19 mouse cellular contexts compared by ENCODE assay signal in the genomic region with DNA sequence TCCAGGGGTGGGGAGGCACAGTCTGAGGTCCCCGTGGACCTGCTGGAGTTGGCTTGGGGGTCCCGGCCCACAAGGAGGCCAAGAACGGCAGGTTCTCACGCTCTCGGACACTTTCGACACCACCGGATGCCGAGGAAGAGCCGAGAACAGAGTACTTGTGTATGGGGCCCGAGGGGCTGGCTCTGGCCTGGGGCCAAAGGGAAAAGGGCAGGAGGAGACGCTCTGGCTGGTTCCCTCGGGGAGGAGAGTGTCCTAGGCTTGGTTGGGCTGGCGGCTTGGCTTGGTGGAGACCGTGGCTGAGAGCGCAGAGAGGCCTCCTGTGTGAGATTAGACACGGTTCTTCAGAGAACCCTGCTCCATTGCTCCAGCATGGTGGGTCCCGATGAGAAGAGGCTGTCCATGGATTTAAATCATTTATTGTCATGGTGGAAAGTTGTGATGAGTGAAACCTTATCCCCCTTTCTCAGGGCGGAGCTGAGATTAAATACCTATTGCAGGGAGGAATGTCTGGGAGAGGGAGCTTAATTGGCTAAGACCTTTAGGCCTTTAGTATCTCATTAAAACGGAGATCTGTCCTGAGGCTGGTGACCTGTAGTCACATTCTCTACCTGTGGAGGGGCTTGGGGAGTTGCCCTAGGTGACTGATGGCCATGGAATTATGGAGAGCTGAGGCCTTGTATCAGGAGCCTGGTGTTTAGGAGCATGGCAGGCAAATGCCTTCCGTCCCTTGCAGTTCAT.
DNase-seq lines count a peak whose midpoint lies in the region; ATAC-seq lines count a peak whose summit lies in the region.
"Had no signal": no experiment of that assay in that cellular context is flagged by ENCODE, and none has a peak within 500 bp of the region (broad histone marks: within the 10 kb centered on the region; RNA-seq: fewer than 3 reads in every experiment).

No protein-coding gene starts in this region.

- intact Hi-C loops in heart, postnatal 36 days (cut with DNase I): no loop called here

- DNase-seq in heart, postnatal 4 days: peak; percentile 31
- no peak for DNase-seq in heart, postnatal 36 days
- DNase-seq in midbrain, embryonic 10.5 days (ENCODE audit: low spot score): no peak
- no peak for DNase-seq in midbrain, embryonic 14.5 days
- DNase-seq in R1 (ENCODE audit: low read depth, low spot score): peak; percentile 87
- DNase-seq in thymus, postnatal 36 days: no peak
- DNase-seq: adrenal gland, adult 2 months; cerebellum, adult 8-10 months; lung, postnatal 36 days; right cerebral cortex, postnatal 14 days; thymus, postnatal 14 days had no signal

- ATAC-seq in midbrain, embryonic 14.5 days (ENCODE audit: low FRiP score, low TSS enrichment): no peak
- peak; percentile 29; the same call in 1 of the 2 replicates for ATAC-seq in stomach, embryonic 16.5 days (ENCODE audit: insufficient read depth, low FRiP score)
- ATAC-seq: forebrain, embryonic 16.5 days; intestine, embryonic 15.5 days; liver, embryonic 12.5 days; midbrain, embryonic 13.5 days; Patski had no signal

- H3K9me3 ChIP-seq in midbrain, embryonic 10.5 days (replicated peaks): 0 out of 2 replicates have a peak, but pooled peaks cover 3% of the 10 kb centered on the region
- no peaks in the 10 kb centered on the region for H3K9me3 ChIP-seq in midbrain, embryonic 14.5 days (ENCODE audit: control insufficient read depth, low read length)
- H3K9me3 ChIP-seq in stomach, embryonic 16.5 days (replicated peaks; ENCODE audit: control insufficient read depth, low read length): no peaks in the 10 kb centered on the region
- H3K9me3 ChIP-seq: heart, embryonic 13.5 days; hindbrain, embryonic 12.5 days; intestine, embryonic 15.5 days; liver, embryonic 12.5 days; midbrain, embryonic 13.5 days had no signal

- no peaks in the 10 kb centered on the region; the same call in 1 of the 2 replicates for H3K27me3 ChIP-seq in midbrain, embryonic 10.5 days (ENCODE audit: low read depth, poor library complexity, severe bottlenecking)
- no peaks in the 10 kb centered on the region for H3K27me3 ChIP-seq in midbrain, embryonic 14.5 days (ENCODE audit: control insufficient read depth, insufficient read depth, low read length)
- no peaks in the 10 kb centered on the region for H3K27me3 ChIP-seq in stomach, embryonic 16.5 days (ENCODE audit: control insufficient read depth, insufficient read depth, low read length)
- H3K27me3 ChIP-seq: heart, embryonic 13.5 days; hindbrain, embryonic 12.5 days; intestine, embryonic 15.5 days; Patski had no signal

- H3K4me1 ChIP-seq in midbrain, embryonic 10.5 days: peaks cover 38% of the 10 kb centered on the region
- H3K4me1 ChIP-seq in midbrain, embryonic 14.5 days (ENCODE audit: control insufficient read depth, insufficient read depth, low read length): peaks cover 26% of the 10 kb centered on the region
- peaks cover 4% of the 10 kb centered on the region; the same call in 1 of the 2 replicates for H3K4me1 ChIP-seq in stomach, embryonic 16.5 days (ENCODE audit: control insufficient read depth, insufficient read depth, low read length)
- H3K4me1 ChIP-seq: liver, embryonic 12.5 days had no signal

- whole genome bisulfite sequencing in midbrain, embryonic 10.5 days: 88% methylated on average over 20 of the region's 20 CpGs
- WGBS in midbrain, embryonic 14.5 days: 83% methylated on average over 20 of the region's 20 CpGs
- WGBS in stomach, embryonic 16.5 days: 78% methylated on average over 20 of the region's 20 CpGs

- H3K36me3 ChIP-seq in midbrain, embryonic 10.5 days: no peaks in the 10 kb centered on the region
- no peaks in the 10 kb centered on the region for H3K36me3 ChIP-seq in midbrain, embryonic 14.5 days (ENCODE audit: control insufficient read depth, insufficient read depth, low read length)
- H3K36me3 ChIP-seq in stomach, embryonic 16.5 days (ENCODE audit: control insufficient read depth, insufficient read depth, low read length): no peaks in the 10 kb centered on the region
- H3K36me3 ChIP-seq: heart, embryonic 13.5 days; hindbrain, embryonic 12.5 days; intestine, embryonic 15.5 days; liver, embryonic 12.5 days; midbrain, embryonic 13.5 days had no signal

- peak overlapping the region; percentile 9; the same call in 1 of the 2 replicates for H3K27ac ChIP-seq in midbrain, embryonic 10.5 days (replicated peaks)
- no peak overlapping the region for H3K27ac ChIP-seq in midbrain, embryonic 14.5 days (replicated peaks; ENCODE audit: low read depth, low read length)
- H3K27ac ChIP-seq in stomach, embryonic 16.5 days (ENCODE audit: low read length): no peak overlapping the region
- H3K27ac ChIP-seq: heart, embryonic 13.5 days; hindbrain, embryonic 12.5 days; intestine, embryonic 15.5 days; liver, embryonic 12.5 days; midbrain, embryonic 13.5 days had no signal

- H3K9ac ChIP-seq in midbrain, embryonic 14.5 days (replicated peaks; ENCODE audit: low read length): no peak overlapping the region
- H3K9ac ChIP-seq in stomach, embryonic 16.5 days (ENCODE audit: low read length): no peak overlapping the region
- H3K9ac ChIP-seq: heart, embryonic 13.5 days; hindbrain, embryonic 12.5 days; intestine, embryonic 15.5 days; liver, embryonic 12.5 days; midbrain, embryonic 13.5 days had no signal

- H3K4me3 ChIP-seq in midbrain, embryonic 10.5 days: no peak overlapping the region
- no peak overlapping the region for H3K4me3 ChIP-seq in midbrain, embryonic 14.5 days (replicated peaks; ENCODE audit: low read depth, low read length)
- H3K4me3 ChIP-seq in stomach, embryonic 16.5 days (replicated peaks; ENCODE audit: low read length): no peak overlapping the region
- H3K4me3 ChIP-seq: heart, embryonic 13.5 days; hindbrain, embryonic 12.5 days; intestine, embryonic 15.5 days; liver, embryonic 12.5 days; midbrain, embryonic 13.5 days had no signal

- no peak overlapping the region for H3K4me2 ChIP-seq in midbrain, embryonic 14.5 days (ENCODE audit: low read length)
- no peak overlapping the region for H3K4me2 ChIP-seq in stomach, embryonic 16.5 days (ENCODE audit: low read depth, low read length)
- H3K4me2 ChIP-seq: heart, embryonic 13.5 days; hindbrain, embryonic 12.5 days; intestine, embryonic 15.5 days; liver, embryonic 12.5 days; midbrain, embryonic 13.5 days had no signal

Comparison
In these comparisons a context has a peak if more than half of its experiments do, and no peak if none do; other contexts are left out.
1. DNase-seq: peak in heart, postnatal 4 days (single experiment) and R1 (single experiment); none in heart, postnatal 36 days (0 of 2), midbrain, embryonic 10.5 days (single experiment), midbrain, embryonic 14.5 days (single experiment) and thymus, postnatal 36 days (0 of 2).